Mouse (Mus musculus) erythroblast, embryonic 14.5 days (primary cell): ENCODE measurements around the gene Eepd1.

Experiments used
- GATA1 ChIP-seq: IDR thresholded peaks from 2 replicates; pipeline ENCODE4 v1.6.1; 2012; ENCODE audit warnings: low read length, inconsistent platforms, mixed read lengths
- TAL1 ChIP-seq: IDR thresholded peaks from 3 replicates; pipeline ENCODE4 v1.6.1; 2012; ENCODE audit warnings: low read length, inconsistent platforms, mixed read lengths

- TF ChIP-seq TAL1 (no peak), GATA1 (no peak)
Observed at GRCm38 (mm10) chr9:25517982-25518381, 36.6 kb downstream of the Eepd1 start.
